Mouse (Mus musculus): ENCODE data around the gene Snx17.

Snx17 gene

DNA sequence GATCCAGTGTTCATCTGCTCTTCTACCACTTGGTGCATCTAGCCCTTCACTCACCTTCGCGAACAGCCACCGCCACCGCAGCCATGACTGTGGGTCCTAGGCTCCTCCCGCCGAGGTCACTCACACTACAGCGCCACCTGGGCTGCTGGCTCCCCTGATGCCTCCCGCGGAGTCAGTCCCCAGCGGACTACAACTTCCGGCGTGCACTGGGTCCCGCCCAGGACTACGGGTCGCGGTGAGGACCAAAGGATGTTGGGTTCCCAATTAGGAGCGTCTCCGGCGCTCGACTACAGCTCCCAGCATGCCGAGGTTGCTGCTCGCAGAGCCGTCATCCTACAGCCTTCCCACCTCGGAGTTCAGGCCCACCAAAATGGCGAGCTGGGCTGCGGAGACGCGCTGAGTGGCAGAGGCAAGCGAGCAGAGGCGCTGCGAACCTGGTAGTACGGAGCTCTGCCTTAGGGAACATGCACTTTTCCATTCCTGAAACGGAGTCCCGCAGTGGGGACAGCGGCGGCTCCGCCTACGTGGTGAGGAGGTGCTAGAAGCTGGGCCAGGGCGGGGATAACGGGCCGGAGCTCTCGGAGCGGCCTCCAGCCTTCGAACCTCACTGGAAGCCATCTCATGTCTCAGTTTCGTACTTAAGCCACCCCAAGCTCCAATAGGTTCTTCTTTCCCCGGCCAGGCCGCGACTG lies at the start of gene Snx17, which contains the start of gene Eif2b4:
Gene Snx17 (plus strand): TSS at position 289 of the 692 bp plus-strand sequence.
Gene Eif2b4 (minus strand): TSS at position 492 of the 692 bp plus-strand sequence.
- WGBS, result under 1% methylated on average over 48 of the region's 48 CpGs

DNA sequence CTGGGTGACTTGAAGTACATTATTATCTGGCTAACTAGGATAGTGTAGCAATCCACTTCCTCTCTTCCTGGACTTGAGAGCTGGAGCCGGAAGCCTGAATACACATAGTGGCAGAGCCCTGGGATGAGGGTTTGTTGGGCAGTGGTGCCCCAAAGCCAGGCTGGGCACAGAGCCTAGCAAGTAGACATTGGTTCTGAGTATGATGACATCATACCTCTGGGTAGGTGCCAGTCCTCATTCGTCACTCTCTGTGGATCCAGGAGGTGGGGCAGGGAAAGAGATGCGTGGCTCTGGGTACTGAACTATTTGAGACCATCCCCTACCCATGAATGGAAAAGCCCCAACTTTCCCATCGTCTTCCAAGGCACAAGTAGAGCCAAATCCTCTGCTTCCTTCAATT lies 43.2 kb upstream of the Snx17 start:
- 53% methylated on average over 4 of the region's 4 CpGs for WGBS

DNA sequence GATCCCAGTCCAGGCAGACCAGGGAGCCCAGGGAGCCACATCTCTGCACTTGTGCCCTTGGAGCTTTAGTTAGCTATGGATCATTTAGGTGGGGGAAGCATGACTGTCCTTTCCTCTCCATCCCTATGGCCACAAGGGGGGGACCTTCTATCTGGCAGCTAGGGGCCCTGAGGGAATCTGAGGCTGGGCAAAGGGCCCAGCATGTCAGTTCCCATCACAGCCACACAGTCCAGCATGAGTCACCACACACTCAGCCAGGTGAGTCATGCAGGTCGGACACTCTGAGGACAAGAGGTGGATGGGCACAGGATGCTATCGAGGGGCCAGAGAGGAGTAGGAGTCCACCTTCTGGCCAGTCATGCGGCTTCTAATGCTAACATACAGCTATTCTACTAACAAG lies 41.3 kb upstream of the Snx17 start:
- WGBS, result 88% methylated on average over 3 of the region's 3 CpGs

DNA sequence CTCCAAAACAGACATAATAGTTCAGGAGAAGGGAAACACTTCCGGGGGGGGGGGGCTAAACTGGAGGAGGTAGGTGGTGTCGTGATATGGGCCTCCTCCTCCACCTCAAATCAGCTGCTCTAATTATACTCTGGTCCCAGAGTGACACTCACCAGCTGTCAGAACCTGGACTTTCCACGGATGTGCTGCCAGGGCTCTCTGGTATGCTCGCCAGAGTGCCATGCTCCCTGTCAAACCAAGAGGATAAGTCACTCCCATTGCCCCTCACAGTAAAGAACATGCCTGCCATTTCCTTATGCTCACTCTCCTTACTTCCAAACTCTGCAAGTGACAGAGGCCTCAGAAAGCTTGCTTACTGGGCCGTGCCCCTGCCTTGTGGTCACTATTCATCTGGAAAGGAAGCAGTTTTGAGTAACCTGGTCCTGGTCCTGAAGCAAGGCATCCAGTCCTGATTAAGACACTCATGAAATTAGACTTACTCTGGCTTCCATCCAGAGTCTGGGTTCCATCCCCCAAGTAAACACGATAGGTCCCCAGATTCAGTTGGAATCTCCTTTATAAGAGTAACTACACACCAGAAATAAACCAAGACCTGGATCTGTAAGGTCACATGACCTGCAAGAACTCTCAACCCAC lies 39.4 kb upstream of the Snx17 start:
- whole genome bisulfite sequencing, result 16% methylated on average over 6 of the region's 6 CpGs

DNA sequence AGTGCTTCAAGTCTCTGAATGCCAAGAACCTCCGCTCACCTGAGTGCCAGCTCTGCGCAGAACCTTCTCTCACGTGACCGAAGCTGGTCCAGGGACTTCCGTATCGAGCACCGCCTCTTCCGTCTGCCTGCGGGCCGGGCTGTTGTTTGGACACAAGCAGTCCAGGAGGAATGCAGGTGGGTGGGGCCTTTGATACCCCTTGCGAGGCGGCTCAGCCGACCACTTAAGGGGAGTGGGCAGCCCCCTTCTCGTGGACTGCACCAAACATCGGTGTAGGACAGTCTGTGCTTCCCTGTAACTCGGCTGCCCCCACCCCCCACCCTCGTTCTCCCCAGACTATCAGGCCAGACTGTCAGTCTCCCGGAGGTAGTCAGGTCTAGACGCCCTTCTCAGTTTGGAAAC lies 38.9 kb upstream of the Snx17 start, which contains the start of gene Mpv17:
Gene Mpv17 (minus strand): TSS at position 100 of the 402 bp plus-strand sequence.
- WGBS, result under 1% methylated on average over 19 of the region's 19 CpGs

DNA sequence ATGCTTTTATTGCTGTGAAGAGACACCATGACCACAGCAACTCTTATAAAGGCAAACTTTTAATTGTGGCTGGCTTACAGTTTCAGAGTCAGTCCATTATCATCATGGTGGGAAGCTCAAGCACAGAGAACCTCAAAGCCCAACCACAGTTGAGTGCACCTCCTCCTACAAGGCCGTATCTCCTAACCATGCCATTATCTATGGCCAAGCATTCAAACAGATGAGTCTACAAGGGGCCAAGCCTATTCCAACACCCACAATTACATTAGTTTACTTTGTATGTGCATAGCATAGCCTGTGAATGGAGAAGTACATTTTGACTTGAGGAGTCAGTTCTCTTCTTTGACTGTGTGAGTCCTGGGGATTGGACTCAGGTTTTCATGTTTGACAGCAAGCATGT lies 28.1 kb upstream of the Snx17 start:
- 95% methylated on average over 1 of the region's 1 CpGs for WGBS

DNA sequence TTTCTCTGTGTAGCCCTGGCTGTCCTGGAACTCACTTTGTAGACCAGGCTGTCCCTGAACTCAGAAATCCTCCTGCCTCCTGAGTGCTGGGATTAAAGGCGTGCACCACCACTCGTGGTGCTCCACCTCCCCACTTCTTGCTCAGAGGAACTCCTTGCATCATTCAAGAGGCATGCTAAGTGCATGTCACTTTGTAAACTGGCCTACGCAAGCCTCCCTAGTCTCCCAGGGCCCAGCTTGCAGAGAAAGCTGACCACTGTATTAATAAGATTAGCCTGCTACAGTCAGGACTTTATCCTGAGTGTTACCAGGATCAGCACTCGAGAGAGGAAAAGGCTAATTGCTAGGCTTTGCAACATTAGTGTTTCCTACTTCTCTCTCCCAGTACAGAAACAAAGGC lies 24.4 kb upstream of the Snx17 start:
- 95% methylated on average over 4 of the region's 4 CpGs for WGBS

DNA sequence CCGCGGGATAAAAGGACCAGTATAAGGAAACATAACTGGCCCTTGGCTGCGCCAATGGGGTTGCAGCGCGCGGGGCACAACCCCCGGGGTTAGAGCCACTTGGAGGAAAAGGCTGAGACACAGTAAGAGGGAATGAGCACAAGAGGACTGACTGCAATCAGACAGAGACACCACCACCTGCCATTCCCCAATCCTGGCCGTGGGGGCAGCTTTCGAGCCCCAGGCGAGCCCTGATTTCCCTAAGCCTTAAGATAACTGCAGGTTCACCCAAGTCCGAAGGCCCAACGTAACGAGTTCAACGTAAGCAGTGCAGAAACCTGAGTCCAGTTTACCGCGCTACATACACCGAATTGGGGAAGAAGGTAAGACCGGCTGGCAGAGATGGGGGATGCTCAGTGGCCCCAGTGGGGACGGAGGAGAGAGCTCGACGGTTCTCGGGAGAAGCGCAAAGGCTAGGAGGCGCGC lies 13.7 kb upstream of the Snx17 start:
- WGBS, result under 1% methylated on average over 25 of the region's 25 CpGs

DNA sequence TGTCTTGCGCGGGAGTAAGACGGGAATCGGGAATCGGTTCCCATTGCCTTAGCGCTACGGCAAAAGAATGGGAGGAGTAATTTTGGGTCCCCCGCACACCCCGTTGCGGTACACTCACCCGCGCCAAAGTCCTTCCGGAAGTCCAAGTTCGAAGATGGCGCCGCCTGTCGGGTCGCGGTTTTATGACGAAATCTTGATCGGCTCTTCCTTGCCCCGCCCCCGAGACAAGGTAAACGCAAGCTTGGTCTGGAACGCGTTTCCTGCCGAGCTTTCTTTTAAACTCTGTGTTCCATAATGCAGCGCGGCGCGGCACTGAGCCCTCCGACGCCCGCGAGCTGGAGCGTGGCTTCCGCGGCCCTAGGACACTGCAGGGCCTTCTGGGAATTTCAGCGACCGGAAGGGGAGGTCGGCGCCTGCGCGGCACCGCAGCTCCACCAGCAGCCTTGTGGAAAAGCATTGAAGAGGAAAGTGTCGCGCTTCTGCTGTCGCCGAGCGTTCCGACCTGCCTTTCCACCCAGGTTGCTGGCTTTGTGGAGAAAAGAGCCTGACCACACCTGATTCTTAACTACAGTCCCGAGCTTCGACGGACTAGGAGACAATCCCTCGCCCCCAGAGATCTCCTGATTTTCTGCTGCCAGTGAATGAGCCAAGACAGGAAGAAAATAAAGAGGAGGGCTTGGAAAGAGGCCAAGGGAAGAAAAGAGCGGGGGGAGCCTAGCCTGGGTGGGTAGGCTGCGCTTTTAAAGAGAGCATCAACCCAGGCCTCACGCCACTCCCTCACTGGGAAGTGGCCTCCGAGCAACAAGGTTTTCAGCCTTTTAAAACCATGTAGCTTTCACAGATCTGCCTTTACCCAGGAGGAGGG lies 13.0 kb upstream of the Snx17 start, which contains the start of the genes Gm29609 and Gtf3c2:
Gene Gm29609 (minus strand): TSS at position 146 of the 865 bp plus-strand sequence.
Gene Gtf3c2 (minus strand): TSS at position 379 of the 865 bp plus-strand sequence.
- WGBS, result under 1% methylated on average over 59 of the region's 59 CpGs

DNA sequence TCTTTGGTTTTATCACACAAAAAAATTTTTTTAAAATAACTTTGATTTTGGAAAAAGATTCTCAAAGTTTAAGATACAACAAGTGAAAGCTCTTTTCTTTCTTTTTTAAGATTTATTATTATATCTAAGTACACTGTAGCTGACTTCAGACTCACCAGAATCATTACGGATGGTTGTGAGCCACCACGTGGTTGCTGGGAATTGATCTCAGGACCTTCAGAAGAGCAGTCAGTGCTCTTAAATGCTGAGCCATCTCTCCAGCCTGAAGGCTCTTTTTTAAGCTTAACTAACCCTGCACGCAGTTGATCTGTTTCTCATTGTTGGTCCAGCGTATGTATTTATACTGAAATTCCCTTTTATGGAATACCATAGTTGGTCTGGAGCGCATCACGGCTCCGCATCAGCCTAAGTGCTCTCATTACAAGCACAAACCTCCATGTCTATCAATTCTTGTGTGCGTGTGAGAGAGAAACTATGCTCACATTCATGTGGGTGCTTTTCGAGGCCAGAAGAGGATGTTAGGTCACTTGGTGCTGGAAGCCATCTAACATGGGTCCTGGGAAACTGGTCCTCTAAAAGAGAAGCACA lies 11.8 kb upstream of the Snx17 start:
- 91% methylated on average over 9 of the region's 9 CpGs for WGBS

DNA sequence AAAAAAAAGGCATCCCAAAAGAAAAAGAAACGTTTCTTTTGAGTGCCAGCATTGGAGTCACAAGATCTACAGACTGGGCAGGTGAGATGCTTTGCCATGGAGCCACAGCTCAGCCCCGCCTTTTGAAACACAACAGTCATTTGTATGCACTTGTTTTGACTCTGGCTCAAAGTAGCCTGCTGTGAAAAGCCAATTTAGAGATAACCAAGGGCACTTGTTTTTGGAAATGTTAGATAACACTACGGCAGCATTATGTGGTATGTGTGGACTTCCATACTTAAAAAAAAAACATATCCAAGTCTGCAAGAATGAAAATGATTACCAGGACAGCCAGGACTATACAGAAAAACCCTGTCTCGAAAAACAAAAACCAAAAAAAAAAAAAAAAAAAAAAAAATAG lies 9.3 kb upstream of the Snx17 start:
- WGBS, result 62% methylated on average over 4 of the region's 4 CpGs

DNA sequence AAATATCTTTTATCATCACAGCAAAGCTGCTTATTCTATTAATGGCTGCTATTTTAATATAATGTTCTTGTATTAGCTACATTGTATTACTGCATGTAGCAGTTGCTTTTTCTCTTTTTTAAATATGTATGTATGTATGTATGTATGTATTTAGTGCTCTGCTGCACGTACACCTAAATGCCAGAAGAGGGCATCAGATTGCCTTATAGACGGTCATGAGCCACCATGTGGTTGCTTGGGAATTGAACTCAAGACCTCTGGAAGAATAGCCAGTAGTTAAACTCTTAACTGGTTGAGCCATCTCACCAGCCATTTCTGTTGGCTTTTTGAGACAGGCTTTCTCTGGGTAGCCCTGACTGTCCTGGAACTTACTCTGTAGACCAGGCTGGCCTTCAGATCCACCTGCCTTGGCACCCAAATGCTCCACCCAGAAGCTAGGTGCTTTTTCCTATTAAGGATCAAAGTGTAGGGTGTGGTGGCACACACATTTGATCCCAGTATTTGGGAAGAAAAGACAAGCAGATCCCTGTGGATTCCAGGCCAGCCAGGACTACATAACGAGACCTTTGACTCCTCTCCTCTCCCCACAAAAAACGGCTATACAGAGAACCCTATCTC lies 4.7 kb upstream of the Snx17 start:
- 74% methylated on average over 4 of the region's 4 CpGs for WGBS

DNA sequence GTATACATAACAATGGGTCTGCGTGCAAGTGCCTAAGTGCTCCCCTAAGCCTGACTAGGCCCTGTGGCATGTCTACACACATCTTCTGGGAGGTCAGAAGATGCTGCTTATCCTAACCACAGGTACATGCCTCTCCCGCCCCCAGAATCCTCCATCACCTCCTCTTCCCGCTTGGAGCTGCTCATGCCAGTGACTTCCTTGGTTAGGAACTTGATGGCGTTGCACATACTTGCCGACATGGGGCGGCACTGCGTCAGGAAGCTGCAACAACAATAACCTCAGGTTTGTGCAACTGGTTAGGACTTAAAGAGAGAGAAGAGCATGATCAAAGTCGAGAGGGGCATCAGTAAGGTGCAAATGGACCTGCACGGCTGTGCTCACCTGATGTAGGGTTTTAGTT lies 2.8 kb upstream of the Snx17 start:
- 92% methylated on average over 9 of the region's 9 CpGs for WGBS

DNA sequence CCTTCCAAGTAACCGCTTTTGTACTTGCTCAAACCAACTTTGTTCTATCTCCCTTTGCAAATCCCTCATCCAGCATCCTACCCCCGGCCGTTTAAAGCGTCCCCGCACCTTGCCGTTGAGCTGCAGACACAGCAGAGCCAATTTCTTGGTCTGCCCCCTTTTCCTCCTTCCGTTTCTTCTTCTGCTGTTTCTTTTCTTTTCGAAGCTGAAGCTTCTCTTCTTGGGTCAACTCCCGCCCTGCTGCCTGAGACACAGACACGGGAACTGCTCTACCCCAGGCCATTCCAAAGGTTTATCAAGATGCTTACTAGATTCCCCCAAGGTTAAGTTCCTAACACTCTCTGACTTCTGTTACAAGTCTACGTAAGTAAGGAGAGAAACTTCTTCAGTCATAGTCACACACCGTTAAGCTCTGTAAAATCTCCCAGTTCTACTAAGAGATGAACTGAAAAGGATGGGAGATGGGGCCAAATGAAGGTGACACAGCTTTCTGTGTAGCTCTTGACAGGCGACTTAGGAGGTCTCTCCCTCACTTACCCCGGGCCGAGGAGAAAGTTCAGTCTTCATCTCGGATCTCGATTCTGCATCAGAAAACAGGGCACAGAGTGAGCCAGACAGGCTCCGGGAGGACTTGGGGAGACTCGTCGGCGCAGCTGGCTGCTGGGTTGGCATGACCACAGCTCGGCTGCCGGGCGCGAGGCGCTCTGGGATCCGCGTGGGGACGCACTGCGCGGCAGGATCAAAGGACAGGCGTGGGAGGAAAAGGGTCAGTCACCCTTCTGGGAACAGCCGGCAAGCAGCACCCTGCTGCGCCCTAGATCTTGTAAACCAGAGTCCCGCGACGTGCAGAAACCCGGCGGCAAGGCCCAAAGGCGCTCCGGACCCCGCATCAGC lies 735 bp upstream of the Snx17 start:
- WGBS, result 10% methylated on average over 42 of the region's 42 CpGs

DNA sequence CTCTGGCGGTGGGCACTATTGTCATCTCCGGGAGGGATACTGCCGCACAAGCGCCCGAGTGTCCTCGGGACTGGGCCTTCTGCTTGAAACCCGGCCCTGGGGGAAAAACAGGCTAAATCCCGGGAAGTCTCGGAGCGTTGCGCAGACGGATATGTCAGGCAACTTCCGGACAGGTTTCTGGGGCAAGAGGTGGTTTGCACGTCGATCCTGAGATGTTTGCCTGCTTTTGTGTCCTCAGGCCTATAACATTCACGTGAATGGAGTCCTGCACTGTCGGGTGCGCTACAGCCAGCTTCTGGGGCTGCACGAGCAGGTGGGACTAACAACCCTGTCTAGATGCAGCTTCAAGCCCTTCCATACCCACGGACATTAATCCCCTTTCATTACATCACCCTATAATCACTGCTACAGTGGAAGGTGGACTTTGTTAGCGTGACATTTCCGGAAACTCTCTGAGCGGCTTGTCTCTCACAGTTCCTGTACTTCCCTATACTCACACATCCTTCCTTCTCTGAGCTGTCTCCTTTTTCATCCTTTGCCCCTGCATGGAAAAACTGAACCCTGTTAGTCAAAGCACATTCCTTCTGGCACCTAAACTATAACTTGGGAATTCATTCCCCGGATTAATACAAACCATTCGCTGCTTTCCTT lies 729 bp downstream of the Snx17 start:
- WGBS, result 11% methylated on average over 25 of the region's 25 CpGs

DNA sequence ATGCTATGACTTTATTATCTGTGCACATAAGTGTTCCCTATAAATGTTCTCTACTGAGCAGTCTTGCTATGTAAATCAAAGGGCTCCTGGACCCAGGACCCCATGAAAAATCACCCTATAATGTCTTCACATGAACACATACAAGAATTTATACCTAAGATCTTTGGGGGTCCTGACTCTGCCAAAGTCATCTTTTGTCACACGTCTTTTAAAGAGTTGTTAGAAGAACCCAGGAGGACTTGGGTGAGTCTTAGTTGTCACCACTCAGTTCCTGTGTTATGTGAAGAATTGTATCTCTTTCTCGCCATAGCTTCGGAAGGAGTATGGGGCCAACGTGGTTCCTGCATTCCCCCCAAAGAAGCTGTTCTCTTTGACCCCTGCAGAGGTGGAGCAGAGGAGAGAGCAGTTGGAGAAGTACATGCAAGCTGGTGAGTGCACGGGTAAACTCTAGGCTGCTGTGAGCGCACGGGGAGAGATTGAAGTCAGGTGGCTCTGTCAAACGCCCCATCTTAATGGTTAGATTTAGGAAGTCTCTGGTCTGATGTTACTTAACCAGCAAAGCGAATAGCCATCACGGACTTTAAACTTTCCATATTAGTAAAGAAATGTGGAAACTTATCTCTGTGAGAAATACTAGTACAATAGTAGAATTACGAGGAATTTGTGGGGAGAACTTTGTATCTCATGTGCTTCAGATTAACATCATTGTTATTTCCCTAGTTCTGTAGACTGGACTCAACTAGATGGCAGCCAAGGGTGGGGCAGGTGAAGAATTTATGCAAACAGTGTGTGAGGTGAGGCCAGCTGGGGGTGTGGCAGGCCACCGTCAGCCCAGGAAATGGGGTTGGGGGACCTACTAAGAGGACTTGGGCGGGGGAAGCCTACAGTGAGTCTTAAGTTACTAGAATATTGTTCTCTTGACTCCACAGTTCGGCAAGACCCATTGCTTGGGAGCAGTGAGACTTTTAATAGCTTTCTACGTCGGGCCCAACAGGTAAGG lies 1.8 kb downstream of the Snx17 start:
- 87% methylated on average over 16 of the region's 16 CpGs for WGBS

DNA sequence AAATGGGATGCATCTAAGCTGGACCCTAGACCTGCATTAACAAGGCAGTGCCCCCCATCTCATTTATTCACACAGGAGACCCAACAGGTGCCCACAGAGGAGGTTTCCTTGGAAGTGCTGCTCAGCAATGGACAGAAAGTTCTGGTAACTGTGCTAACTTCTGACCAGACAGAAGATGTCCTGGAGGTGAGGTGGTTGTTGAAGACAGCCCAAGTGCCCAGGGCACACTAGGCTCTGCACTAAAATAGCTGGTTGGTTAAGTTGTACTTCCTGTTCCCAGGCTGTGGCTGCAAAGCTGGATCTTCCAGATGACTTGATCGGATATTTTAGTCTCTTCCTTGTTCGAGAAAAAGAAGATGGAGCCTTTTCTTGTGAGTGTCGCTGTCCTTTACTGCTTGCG lies 2.6 kb downstream of the Snx17 start:
- 84% methylated on average over 4 of the region's 4 CpGs for WGBS

DNA sequence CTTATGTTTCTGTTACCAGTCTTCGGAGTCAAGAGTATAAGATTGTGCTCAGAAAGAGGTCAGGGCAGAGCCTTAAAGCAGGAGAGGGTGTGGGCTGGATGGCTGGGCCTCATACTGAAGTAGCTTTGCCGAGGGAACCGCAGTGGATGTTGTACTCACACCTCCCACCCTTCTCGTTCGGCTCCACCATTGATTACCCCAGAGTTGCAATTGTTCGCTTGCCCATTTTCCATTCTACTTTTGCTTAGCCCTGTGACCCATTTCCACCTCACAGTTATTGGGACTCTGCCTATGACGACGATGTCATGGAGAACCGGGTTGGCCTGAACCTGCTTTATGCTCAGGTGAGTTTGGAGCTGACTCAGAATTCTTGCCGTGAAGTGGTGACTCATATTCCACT lies 3.2 kb downstream of the Snx17 start:
- 77% methylated on average over 10 of the region's 10 CpGs for WGBS

Measured in cerebral cortex, adult 2 months (tissue).